ENCODE assay signal across 23 mouse cellular contexts in genomic region chr16:26698076-26698475, GRCm38 (mm10).
"Had no signal": no experiment of that assay in that cellular context is flagged by ENCODE, and none has a peak within 500 bp of the region (broad histone marks: within the 10 kb centered on the region; RNA-seq: fewer than 3 reads in every experiment).

No protein-coding gene starts in this region.

- H3K4me3 ChIP-seq: layer of hippocampus, adult 2 months; liver, embryonic 12.5 days; liver, embryonic 15.5 days; lung, embryonic 15.5 days; megakaryocyte, embryonic 14.5 days; midbrain, embryonic 10.5 days; midbrain, embryonic 13.5 days; myocyte; neural tube, embryonic 13.5 days had no signal

- H3K9ac ChIP-seq: liver, embryonic 12.5 days; liver, embryonic 15.5 days; lung, embryonic 15.5 days; midbrain, embryonic 13.5 days; neural tube, embryonic 13.5 days had no signal

- H3K27ac ChIP-seq: hindbrain, postnatal 0 days; layer of hippocampus, adult 2 months; liver, embryonic 12.5 days; liver, embryonic 15.5 days; lung, embryonic 15.5 days; midbrain, embryonic 10.5 days; midbrain, embryonic 13.5 days; neural tube, embryonic 13.5 days had no signal

- H3K4me1 ChIP-seq: liver, embryonic 12.5 days; liver, embryonic 15.5 days; lung, embryonic 15.5 days; megakaryocyte, embryonic 14.5 days; midbrain, embryonic 10.5 days; midbrain, embryonic 13.5 days; neural tube, embryonic 13.5 days had no signal

- H3K36me3 ChIP-seq: liver, embryonic 12.5 days; liver, embryonic 15.5 days; lung, embryonic 15.5 days; midbrain, embryonic 10.5 days; midbrain, embryonic 13.5 days; neural tube, embryonic 13.5 days had no signal

- H3K4me2 ChIP-seq: liver, embryonic 12.5 days; liver, embryonic 15.5 days; lung, embryonic 15.5 days; midbrain, embryonic 13.5 days; neural tube, embryonic 13.5 days had no signal

- H3K9me3 ChIP-seq: liver, embryonic 12.5 days; liver, embryonic 15.5 days; lung, embryonic 15.5 days; megakaryocyte, embryonic 14.5 days; midbrain, embryonic 10.5 days; midbrain, embryonic 13.5 days; neural tube, embryonic 13.5 days had no signal

- H3K27me3 ChIP-seq: liver, embryonic 12.5 days; liver, embryonic 15.5 days; lung, embryonic 15.5 days; megakaryocyte, embryonic 14.5 days; midbrain, embryonic 13.5 days; neural tube, embryonic 13.5 days had no signal

- DNase-seq: layer of hippocampus, adult 9-11 months; lung, adult 18-20 months; lung, postnatal 10 days; lung, postnatal 36 days; retina, postnatal 1 day; right cerebral cortex, postnatal 25 days; spleen, adult 18-20 months; thymus, adult 18-20 months; thymus, postnatal 14 days; thymus, postnatal 4 days had no signal

- ATAC-seq: hindbrain, postnatal 0 days; inflammation-experienced regulatory T-cells, adult 6 months; intestine, embryonic 16.5 days; liver, embryonic 12.5 days; midbrain, embryonic 13.5 days; midbrain, embryonic 16.5 days had no signal
